Mouse (Mus musculus): Measurements from ENCODE around the gene Ednrb. TPM values are rescaled to one million over a fixed set of nuclear protein-coding genes. Genes with fewer than 3 reads are reported as not detected.

Ednrb gene
- polyA plus RNA-seq (2012; ENCODE audit: insufficient read depth, low replicate concordance): 0.27 TPM in 1 of 2 replicates, not detected in the other

DNA sequence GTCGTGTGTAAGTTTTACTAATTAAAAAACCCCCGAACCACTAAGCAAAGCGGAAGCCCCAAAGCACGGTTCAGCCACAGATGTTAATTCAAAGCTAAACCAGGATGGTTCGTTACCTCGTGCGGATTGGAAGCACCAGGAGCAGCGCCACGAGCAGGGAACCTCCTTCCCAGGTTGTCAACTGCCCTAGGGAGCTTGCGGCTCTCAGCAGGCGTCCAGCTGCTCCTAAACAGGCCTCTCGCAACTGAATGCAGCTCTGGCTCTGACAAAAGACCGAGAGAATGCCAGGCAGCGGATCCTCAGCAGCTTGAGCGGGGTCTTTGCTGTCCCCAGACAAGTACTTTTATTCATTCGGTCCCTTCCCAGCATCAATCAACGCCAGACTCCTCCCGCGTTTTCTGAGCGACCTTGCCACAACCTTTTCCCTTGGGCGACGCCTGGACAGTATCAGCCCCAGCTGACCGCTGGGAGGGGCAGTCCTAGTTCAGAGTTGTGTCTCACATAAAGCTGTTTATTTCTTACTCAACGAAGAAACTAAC, at the start of gene Ednrb:
Gene Ednrb, minus strand, starts transcription at position 392 of the 539 bp plus-strand sequence.
- peak within 1 kb of the TSS; percentile 81 for H3K4me3 ChIP-seq (replicated peaks)
- H3K4me1 ChIP-seq: no peaks in the 10 kb centered on the region; the same call in 1 of the 2 replicates
- H3K36me3 ChIP-seq (replicated peaks; ENCODE audit: low read length): no peaks in the 10 kb centered on the region
- peaks cover 19% of the 10 kb centered on the region for H3K27me3 ChIP-seq (replicated peaks)
- TF ChIP-seq GATA1 (IDR thresholded peaks at IDR 0.05; ENCODE audit: borderline replicate concordance, low read length): no peak
- no peak for TF ChIP-seq FLI1 (IDR thresholded peaks at IDR 0.05; ENCODE audit: low read length)
- H3K9me3 ChIP-seq: peaks cover 22% of the 10 kb centered on the region

GRCm38 (mm10) chr14:103892411-103892938, 48.3 kb upstream of the Ednrb start:
- no peak for TF ChIP-seq FLI1 (IDR thresholded peaks at IDR 0.05; ENCODE audit: low read length)

GRCm38 (mm10) chr14:103890761-103891160, 46.6 kb upstream of the Ednrb start:
- TF ChIP-seq GATA1 (IDR thresholded peaks at IDR 0.05; ENCODE audit: borderline replicate concordance, low read length) (no peak), FLI1 (IDR thresholded peaks at IDR 0.05; ENCODE audit: low read length) (no peak)
- 0 out of 2 replicates have a peak, but pooled peaks cover 7% of the 10 kb centered on the region for H3K9me3 ChIP-seq
- no peak overlapping the region for H3K4me3 ChIP-seq (replicated peaks)
- H3K4me1 ChIP-seq: no peaks in the 10 kb centered on the region
- no peaks in the 10 kb centered on the region for H3K27me3 ChIP-seq (replicated peaks)
- no peaks in the 10 kb centered on the region for H3K36me3 ChIP-seq (replicated peaks; ENCODE audit: low read length)

More at GRCm38 (mm10) chr14:103892411-103892938, 48.3 kb upstream of the Ednrb start:
- Histone ChIP-seq H3K9me3 (0 out of 2 replicates have a peak, but pooled peaks cover 7% of the 10 kb centered on the region), H3K36me3 (replicated peaks; ENCODE audit: low read length) (no peaks in the 10 kb centered on the region), H3K4me3 (replicated peaks) (no peak overlapping the region), H3K27me3 (replicated peaks) (no peaks in the 10 kb centered on the region), H3K4me1 (no peaks in the 10 kb centered on the region)

GRCm38 (mm10) chr14:103884892-103885575, 40.8 kb upstream of the Ednrb start:
- H3K27me3 ChIP-seq (replicated peaks): no peaks in the 10 kb centered on the region

DNA sequence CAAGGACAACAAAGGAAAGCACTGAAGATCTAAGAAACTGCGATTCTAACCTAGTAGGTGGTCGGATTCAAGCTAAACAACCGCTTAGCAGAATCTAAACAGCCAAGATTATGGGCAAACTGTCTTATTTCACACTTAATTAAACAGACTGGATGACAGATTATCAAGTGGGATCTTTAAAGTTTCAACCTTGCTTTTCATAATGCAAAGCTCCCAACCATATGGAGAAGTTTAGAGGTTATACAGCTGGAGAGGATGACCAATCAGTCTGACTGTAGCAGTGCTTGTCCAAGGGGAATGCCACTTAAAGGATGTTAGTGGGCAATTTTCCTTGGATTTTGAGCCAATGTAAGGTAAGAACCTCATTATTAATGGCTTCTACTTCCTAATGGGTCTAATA, 38.7 kb upstream of the Ednrb start:
- Histone ChIP-seq H3K4me1 (no peaks in the 10 kb centered on the region), H3K4me3 (replicated peaks) (no peak overlapping the region), H3K9me3 (peaks cover 9% of the 10 kb centered on the region; the same call in 1 of the 2 replicates), H3K27me3 (replicated peaks) (no peaks in the 10 kb centered on the region), H3K36me3 (replicated peaks; ENCODE audit: low read length) (no peaks in the 10 kb centered on the region)
- TF ChIP-seq FLI1 (IDR thresholded peaks at IDR 0.05; ENCODE audit: low read length) (no peak), GATA1 (IDR thresholded peaks at IDR 0.05; ENCODE audit: borderline replicate concordance, low read length) (no peak)

More at GRCm38 (mm10) chr14:103884892-103885575, 40.8 kb upstream of the Ednrb start:
- peaks cover 2% of the 10 kb centered on the region; the same call in 1 of the 2 replicates for H3K9me3 ChIP-seq
- H3K4me3 ChIP-seq (replicated peaks): no peak overlapping the region
- TF ChIP-seq FLI1 (IDR thresholded peaks at IDR 0.05; ENCODE audit: low read length) (no peak), GATA1 (IDR thresholded peaks at IDR 0.05; ENCODE audit: borderline replicate concordance, low read length) (no peak)
- no peaks in the 10 kb centered on the region for H3K36me3 ChIP-seq (replicated peaks; ENCODE audit: low read length)
- H3K4me1 ChIP-seq: no peaks in the 10 kb centered on the region

GRCm38 (mm10) chr14:103877117-103877516, 32.9 kb upstream of the Ednrb start:
- H3K4me1 ChIP-seq: no peaks in the 10 kb centered on the region
- no peaks in the 10 kb centered on the region for H3K27me3 ChIP-seq (replicated peaks)
- no peaks in the 10 kb centered on the region for H3K36me3 ChIP-seq (replicated peaks; ENCODE audit: low read length)
- TF ChIP-seq FLI1 (IDR thresholded peaks at IDR 0.05; ENCODE audit: low read length) (no peak), GATA1 (IDR thresholded peaks at IDR 0.05; ENCODE audit: borderline replicate concordance, low read length) (no peak)
- no peak overlapping the region for H3K4me3 ChIP-seq (replicated peaks)
- peaks cover 15% of the 10 kb centered on the region; the same call in 1 of the 2 replicates for H3K9me3 ChIP-seq

DNA sequence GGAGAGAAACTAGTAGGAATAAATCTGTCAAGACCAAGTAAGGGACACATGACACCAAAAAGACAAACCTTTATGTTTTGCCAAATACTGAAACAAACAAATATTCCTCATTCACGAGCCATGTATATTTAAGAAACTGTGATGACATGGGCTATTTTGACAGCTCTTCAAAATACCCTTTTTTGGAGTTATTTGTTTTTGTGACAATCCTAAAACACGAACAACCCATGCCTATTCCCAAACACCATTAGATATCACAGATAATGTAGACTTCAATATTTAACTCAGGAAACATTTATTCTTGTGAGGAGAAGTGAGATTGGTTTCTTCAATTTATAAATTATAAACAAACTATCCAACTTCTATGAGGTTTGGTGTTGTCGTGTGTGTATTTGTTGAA, 32.4 kb upstream of the Ednrb start:
- H3K27me3 ChIP-seq (replicated peaks): no peaks in the 10 kb centered on the region
- H3K4me1 ChIP-seq: no peaks in the 10 kb centered on the region
- H3K9me3 ChIP-seq: peaks cover 15% of the 10 kb centered on the region; the same call in 1 of the 2 replicates
- H3K36me3 ChIP-seq (replicated peaks; ENCODE audit: low read length): no peaks in the 10 kb centered on the region
- TF ChIP-seq FLI1 (IDR thresholded peaks at IDR 0.05; ENCODE audit: low read length) (no peak), GATA1 (IDR thresholded peaks at IDR 0.05; ENCODE audit: borderline replicate concordance, low read length) (no peak)
- H3K4me3 ChIP-seq (replicated peaks): no peak overlapping the region

GRCm38 (mm10) chr14:103866636-103867035, 22.4 kb upstream of the Ednrb start:
- TF ChIP-seq GATA1 (IDR thresholded peaks at IDR 0.05; ENCODE audit: borderline replicate concordance, low read length): no peak
- no peak for TF ChIP-seq FLI1 (IDR thresholded peaks at IDR 0.05; ENCODE audit: low read length)
- no peaks in the 10 kb centered on the region for H3K4me1 ChIP-seq
- no peaks in the 10 kb centered on the region for H3K9me3 ChIP-seq
- H3K4me3 ChIP-seq (replicated peaks): no peak overlapping the region
- H3K27me3 ChIP-seq (replicated peaks): no peaks in the 10 kb centered on the region
- no peaks in the 10 kb centered on the region for H3K36me3 ChIP-seq (replicated peaks; ENCODE audit: low read length)

- no peaks in the 10 kb centered on the region for H3K27me3 ChIP-seq (replicated peaks)
- no peak overlapping the region for H3K4me3 ChIP-seq (replicated peaks)
- no peaks in the 10 kb centered on the region for H3K9me3 ChIP-seq
- TF ChIP-seq FLI1 (IDR thresholded peaks at IDR 0.05; ENCODE audit: low read length) (no peak), GATA1 (IDR thresholded peaks at IDR 0.05; ENCODE audit: borderline replicate concordance, low read length) (no peak)
- no peaks in the 10 kb centered on the region for H3K36me3 ChIP-seq (replicated peaks; ENCODE audit: low read length)
- H3K4me1 ChIP-seq: no peaks in the 10 kb centered on the region
Observed at GRCm38 (mm10) chr14:103865226-103865625, 21.0 kb upstream of the Ednrb start.

Measured in megakaryocyte, embryonic 14.5 days (primary cell).